Mouse (Mus musculus) stomach, postnatal 0 days (tissue): Measurements from ENCODE around the gene Agtrap.

Experiments used
- CTCF ChIP-seq: IDR thresholded peaks from 2 replicates; pipeline ENCODE4 v1.5.1; 2016; ENCODE audit warnings: antibody characterized with exemption, low read depth, mild to moderate bottlenecking, moderate library complexity
- EP300 ChIP-seq: optimal IDR thresholded peaks from 2 replicates; pipeline ENCODE3; 2016; ENCODE audit warnings: antibody characterized with exemption

DNA sequence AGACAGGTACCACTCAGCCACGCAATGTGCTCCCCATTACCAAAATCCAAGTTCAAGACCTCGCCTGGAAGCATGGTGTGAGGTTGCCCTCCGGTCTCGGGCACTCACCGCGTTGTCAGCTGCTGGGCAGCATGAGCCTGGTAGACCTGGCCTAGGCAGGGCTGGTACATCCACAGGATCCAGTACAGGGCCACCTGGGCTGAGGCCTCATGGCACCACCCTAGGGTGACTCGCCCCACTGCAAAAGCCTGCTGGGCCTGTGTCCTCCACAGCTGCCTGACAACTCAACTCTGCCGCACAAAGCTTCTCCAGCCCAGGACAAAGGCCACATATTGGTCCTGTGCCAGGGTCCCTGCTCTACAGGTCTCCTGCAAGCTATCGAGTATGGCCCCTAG, 26.7 kb downstream of the Agtrap start:
- TF ChIP-seq CTCF (no peak), EP300 (no peak)
